Mouse (Mus musculus) MEL (cell line): Measurements from ENCODE around the gene Sf1. TPM values are rescaled to one million over a fixed set of nuclear protein-coding genes. Genes with fewer than 3 reads are reported as not detected.

ENCODE experiments used
- DNase-seq: peaks from one replicate; pipeline ENCODE4 v3.0.0; 2011; ENCODE audit warnings: low read depth, low spot score
- H3K27ac ChIP-seq: 2 replicates; pipeline ENCODE4 v1.5.1; 2012; ENCODE audit warnings: low read depth, mild to moderate bottlenecking, control low read depth, low read length, moderate library complexity; ENCODE audit not compliant: control insufficient read depth
- H3K27me3 ChIP-seq, 2 experiments: fragments of 150-350 bp in 1 of 2; sonication (generic) in 1 of 2; 2 replicates each; pipeline ENCODE4 v1.6.1; 2012; ENCODE audit warnings: low read length in 2 of 2, mild to moderate bottlenecking in 2 of 2, improper control_type of control experiment in 1 of 2, moderate library complexity in 1 of 2; ENCODE audit not compliant: insufficient read depth in 2 of 2, control insufficient read depth in 1 of 2
- H3K36me3 ChIP-seq, 2 experiments: 2 replicates each; pipeline ENCODE4 v1.6.1; 2012 to 2014; ENCODE audit warnings: low read length in 2 of 2, improper control_type of control experiment in 1 of 2, inconsistent platforms in 1 of 2, mild to moderate bottlenecking in 1 of 2; ENCODE audit not compliant: insufficient read depth in 2 of 2, control insufficient read depth in 1 of 2
- H3K4me1 ChIP-seq, 2 experiments: fragments of 150-350 bp in 1 of 2; sonication (generic) in 1 of 2; 2 replicates each; pipeline ENCODE4 v1.6.1; 2012; ENCODE audit warnings: low read length in 2 of 2, improper control_type of control experiment in 1 of 2, mild to moderate bottlenecking in 1 of 2; ENCODE audit not compliant: insufficient read depth in 2 of 2, control insufficient read depth in 1 of 2
- H3K4me3 ChIP-seq, 2 experiments: fragments of 150-350 bp in 1 of 2; sonication (generic) in 1 of 2; 2 replicates each; pipeline ENCODE4 v1.5.1; 2012; ENCODE audit warnings: low read depth in 2 of 2, low read length in 2 of 2, mild to moderate bottlenecking in 2 of 2, moderate library complexity in 2 of 2, control low read depth in 1 of 2, improper control_type of control experiment in 1 of 2; ENCODE audit not compliant: control insufficient read depth in 1 of 2, insufficient read depth in 1 of 2
- H3K79me2 ChIP-seq: 2 replicates; pipeline ENCODE4 v1.6.1; 2012; ENCODE audit warnings: mild to moderate bottlenecking, low read length, moderate library complexity; ENCODE audit not compliant: control insufficient read depth, poor library complexity, insufficient read depth
- H3K9ac ChIP-seq: 2 replicates; pipeline ENCODE4 v1.6.1; 2012; ENCODE audit warnings: low read depth, mild to moderate bottlenecking, control low read depth, low read length, moderate library complexity; ENCODE audit not compliant: control insufficient read depth, poor library complexity, severe bottlenecking
- H3K9me3 ChIP-seq: fragments of 150-350 bp; sonication (generic); replicated peaks from 2 replicates; pipeline ENCODE4 v1.6.1; 2012; ENCODE audit warnings: mild to moderate bottlenecking, low read length, improper control_type of control experiment, moderate library complexity; ENCODE audit not compliant: insufficient read depth
- BHLHE40 ChIP-seq: IDR thresholded peaks from 2 replicates; pipeline ENCODE4 v1.6.1; 2012; ENCODE audit warnings: low read depth, mild to moderate bottlenecking, inconsistent platforms, low read length, improper control_type of control experiment, borderline replicate concordance
- CHD1 ChIP-seq: IDR thresholded peaks from 2 replicates; pipeline ENCODE4 v1.6.1; 2012; ENCODE audit warnings: low read depth, mild to moderate bottlenecking, inconsistent platforms, low read length, improper control_type of control experiment
- CTCF ChIP-seq, 3 experiments: IDR thresholded peaks in 2 of 3; conservative IDR thresholded peaks in 1 of 3; 2 replicates each; pipeline ENCODE4 v1.5.1; 2011 to 2012; ENCODE audit warnings: low read length in 3 of 3, low read depth in 2 of 3, mild to moderate bottlenecking in 2 of 3, improper control_type of control experiment in 1 of 3, inconsistent platforms in 1 of 3, mixed read lengths in 1 of 3, moderate library complexity in 1 of 3; ENCODE audit not compliant: control insufficient read depth in 1 of 3, insufficient read depth in 1 of 3, poor library complexity in 1 of 3, severe bottlenecking in 1 of 3
- EP300 ChIP-seq, 2 experiments: IDR thresholded peaks; 2 replicates each; pipeline ENCODE4 v1.6.1; 2011; ENCODE audit warnings: improper control_type of control experiment in 2 of 2, low read length in 2 of 2, low read depth in 1 of 2, mild to moderate bottlenecking in 1 of 2
- ETS1 ChIP-seq: IDR thresholded peaks from 2 replicates; pipeline ENCODE4 v1.6.1; 2012; ENCODE audit warnings: low read depth, mild to moderate bottlenecking, inconsistent platforms, low read length, improper control_type of control experiment, moderate library complexity
- HCFC1 ChIP-seq: IDR thresholded peaks from 2 replicates; pipeline ENCODE4 v1.6.1; 2012; ENCODE audit warnings: low read depth, mild to moderate bottlenecking, inconsistent platforms, low read length, improper control_type of control experiment, moderate library complexity
- KAT2A ChIP-seq: conservative IDR thresholded peaks from 2 replicates; pipeline ENCODE4 v1.6.1; 2012; ENCODE audit warnings: low read depth, low read length, improper control_type of control experiment, inconsistent platforms
- MAX ChIP-seq: IDR thresholded peaks from 2 replicates; pipeline ENCODE4 v1.6.1; 2011; ENCODE audit warnings: low read length, improper control_type of control experiment
- MEF2A ChIP-seq: IDR thresholded peaks from 2 replicates; pipeline ENCODE4 v1.6.1; 2014; ENCODE audit warnings: low read depth, mild to moderate bottlenecking, inconsistent platforms, low read length, improper control_type of control experiment; ENCODE audit not compliant: poor library complexity, insufficient replicate concordance, severe bottlenecking; ENCODE audit errors: extremely low read depth
- MXI1 ChIP-seq: IDR thresholded peaks from 2 replicates; pipeline ENCODE4 v1.6.1; 2011; ENCODE audit warnings: mild to moderate bottlenecking, low read depth, low read length, improper control_type of control experiment
- POLR2AphosphoS2 ChIP-seq: IDR thresholded peaks from 2 replicates; pipeline ENCODE4 v1.6.1; 2011; ENCODE audit warnings: low read length, improper control_type of control experiment
- POLR2AphosphoS5 ChIP-seq: IDR thresholded peaks from 2 replicates; pipeline ENCODE4 v1.6.1; 2012; ENCODE audit warnings: low read depth, borderline replicate concordance, mild to moderate bottlenecking, inconsistent platforms, low read length, moderate library complexity, mixed read lengths
- RAD21 ChIP-seq: IDR thresholded peaks from 2 replicates; pipeline ENCODE4 v1.6.1; 2011; ENCODE audit warnings: mild to moderate bottlenecking, low read depth, low read length, improper control_type of control experiment
- RCOR1 ChIP-seq: IDR thresholded peaks from 2 replicates; pipeline ENCODE4 v1.6.1; 2012; ENCODE audit warnings: low read depth, mild to moderate bottlenecking, inconsistent platforms, low read length, improper control_type of control experiment
- SIN3A ChIP-seq: IDR thresholded peaks from 2 replicates; pipeline ENCODE4 v1.6.1; 2012; ENCODE audit warnings: low read length, improper control_type of control experiment, inconsistent platforms
- TBP ChIP-seq: IDR thresholded peaks from 2 replicates; pipeline ENCODE4 v1.8.0; 2011; ENCODE audit warnings: low read depth, low read length, improper control_type of control experiment
- TCF12 ChIP-seq: IDR thresholded peaks from 2 replicates; pipeline ENCODE4 v1.6.1; 2014; ENCODE audit warnings: low read depth, mild to moderate bottlenecking, inconsistent platforms, low read length, improper control_type of control experiment, moderate library complexity
- USF2 ChIP-seq, 2 experiments: IDR thresholded peaks; 2 replicates each; pipeline ENCODE4 v1.6.1; 2011 to 2012; ENCODE audit warnings: improper control_type of control experiment in 2 of 2, low read length in 2 of 2, borderline replicate concordance in 1 of 2, inconsistent platforms in 1 of 2, low read depth in 1 of 2, mild to moderate bottlenecking in 1 of 2; ENCODE audit not compliant: insufficient read depth in 1 of 2
- polyA plus RNA-seq, 2 experiments: library from polyadenylated mRNA; stranded (reverse) in 1 of 2; unstranded in 1 of 2; fragments of >175 nt in 1 of 2; fragments of >200 nt in 1 of 2; gene quantifications; 2 replicates each; pipeline versions ENCODE4 v1.2.1 to v1.2.4; 2012; ENCODE audit warnings: low replicate concordance in 2 of 2, low read depth in 1 of 2; ENCODE audit not compliant: insufficient read length in 2 of 2, insufficient read depth in 1 of 2, missing spikeins in 1 of 2
- total RNA-seq: library from RNA; depleted of rRNA; stranded (reverse); fragments of 300-350 nt; gene quantifications from 2 replicates; pipeline ENCODE4 v1.2.3, GENCODE M21; 2012

The Sf1 gene
- total and polyA plus RNA-seq, 3 experiments = 65.7 to 245 (median 211) TPM

- Histone ChIP-seq H3K4me3 (no peak within 1 kb of the TSS), H3K27ac (no peak within 1 kb of the TSS), H3K4me1 (no peaks in the 10 kb centered on the region), H3K36me3 (no peaks in the 10 kb centered on the region), H3K9ac (no peak within 1 kb of the TSS)
- DNase-seq = no peak
- TF ChIP-seq RCOR1 = no peak
- no peak for TF ChIP-seq CHD1
- TF ChIP-seq BHLHE40 = no peak
- no peak for TF ChIP-seq EP300 (IDR thresholded peaks at IDR 0.05; ENCODE audit: low read depth in 1 of 2, low read length in 2 of 2)
- no peak for TF ChIP-seq TCF12
- TF ChIP-seq MAX = no peak
- TF ChIP-seq USF2 (IDR thresholded peaks at IDR 0.05; ENCODE audit: borderline replicate concordance in 1 of 2, insufficient read depth in 1 of 2, low read depth in 1 of 2, low read length in 2 of 2) = no peak
- TF ChIP-seq ETS1 = no peak
- TF ChIP-seq HCFC1 = no peak
- TF ChIP-seq, all 39 proteins: peak for 0
- H3K79me2 ChIP-seq = no peaks in the 10 kb centered on the region
- no peaks in the 10 kb centered on the region for H3K9me3 ChIP-seq
- no peaks in the 10 kb centered on the region for H3K27me3 ChIP-seq
These were observed 20.6 kb downstream of the Sf1 start, which contains the start of gene Pygm for GRCm38 (mm10) chr19:6384128-6384527. Pygm (plus strand) TSS chr19:6384399.

GRCm38 (mm10) chr19:6384954-6385353 is 21.5 kb downstream of the Sf1 start:
- Histone ChIP-seq H3K9me3 (no peaks in the 10 kb centered on the region), H3K9ac (no peak overlapping the region), H3K4me3 (no peak overlapping the region), H3K79me2 (no peaks in the 10 kb centered on the region), H3K27me3 (no peaks in the 10 kb centered on the region), H3K4me1 (no peaks in the 10 kb centered on the region), H3K27ac (no peak overlapping the region), H3K36me3 (no peaks in the 10 kb centered on the region)
- TF ChIP-seq KAT2A (no peak), SIN3A (no peak), CTCF (IDR thresholded peaks at IDR 0.05 in 2 of 3, conservative IDR thresholded peaks at IDR 0.05 in 1 of 3; ENCODE audit: control insufficient read depth in 1 of 3, insufficient read depth in 1 of 3, low read depth in 2 of 3, low read length in 3 of 3, poor library complexity in 1 of 3, severe bottlenecking in 1 of 3) (no peak), RAD21 (no peak), POLR2AphosphoS5 (no peak), MEF2A (no peak), TBP (no peak), CHD1 (no peak), MXI1 (no peak), POLR2AphosphoS2 (no peak), BHLHE40 (no peak)
- no peak for DNase-seq
